ENCODE assay signal across 18 mouse cellular contexts in genomic region chr6:143454695-143455218, GRCm38 (mm10).
"Had no signal": no experiment of that assay in that cellular context is flagged by ENCODE, and none has a peak within 500 bp of the region (broad histone marks: within the 10 kb centered on the region; RNA-seq: fewer than 3 reads in every experiment).

No protein-coding gene starts in this region.

- H3K4me1 ChIP-seq: liver, embryonic 13.5 days had no signal

- H3K27ac ChIP-seq: kidney, postnatal 0 days; layer of hippocampus, adult 2 months; left cerebral cortex, adult 2 months; liver, embryonic 13.5 days; macrophage; stomach, postnatal 0 days had no signal

- H3K27me3 ChIP-seq: liver, embryonic 13.5 days had no signal

- H3K4me3 ChIP-seq: layer of hippocampus, adult 2 months; left cerebral cortex, adult 2 months; liver, embryonic 13.5 days had no signal

- H3K9ac ChIP-seq: liver, embryonic 13.5 days had no signal

- H3K36me3 ChIP-seq: liver, embryonic 13.5 days had no signal

- H3K4me2 ChIP-seq: liver, embryonic 13.5 days; midbrain, embryonic 11.5 days had no signal

- DNase-seq: kidney, postnatal 25 days; layer of hippocampus, adult 9-11 months; layer of hippocampus, postnatal 36 days; liver, embryonic 13.5 days; lung, adult 2 months; midbrain, embryonic 14.5 days; right cerebral cortex, adult 18-20 months; right cerebral cortex, postnatal 14 days; right cerebral cortex, postnatal 4 days; thymus, adult 2 months; thymus, postnatal 14 days; thymus, postnatal 4 days had no signal
